Mouse (Mus musculus): ENCODE results near the gene Gli3.

Gli3 gene

GRCm38 (mm10) chr13:15662375-15662774 lies 199.3 kb downstream of the Gli3 start:
- DNase-seq (ENCODE audit: low spot score) = peak; percentile 70

DNA sequence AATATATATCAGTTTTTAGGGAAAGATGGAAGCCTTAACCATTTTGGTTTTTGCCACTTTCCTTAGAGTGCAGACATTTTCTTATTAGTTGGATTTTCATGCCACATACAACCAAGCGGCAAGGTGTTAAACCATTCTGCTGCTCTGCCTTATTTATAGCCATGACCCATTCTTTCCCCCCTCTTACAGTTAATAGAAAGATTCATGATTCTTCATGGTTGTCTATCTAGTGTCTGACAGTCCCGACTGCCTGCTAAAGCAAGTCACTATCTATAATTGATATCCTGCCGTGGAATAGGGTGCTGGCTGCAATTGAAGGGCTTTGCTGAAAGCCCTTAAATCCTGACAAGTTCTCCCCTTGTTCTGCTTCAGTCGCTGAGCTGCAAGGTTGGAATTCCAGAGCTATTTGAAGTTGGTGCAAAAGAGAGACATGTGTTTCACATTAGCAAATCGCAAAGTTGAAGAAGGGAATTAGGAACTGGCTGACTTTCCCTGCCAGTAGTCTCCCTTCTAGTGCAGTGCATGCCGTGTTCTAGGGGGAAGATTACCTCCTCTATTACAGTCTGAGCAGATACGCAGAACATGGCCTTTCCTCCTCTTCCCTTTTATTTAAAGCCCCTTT lies 201.7 kb downstream of the Gli3 start:
- DNase-seq (ENCODE audit: low spot score) = peak; percentile 74

GRCm38 (mm10) chr13:15665514-15665913 lies 202.5 kb downstream of the Gli3 start:
- no peak for DNase-seq (ENCODE audit: low spot score)

- no peak for DNase-seq (ENCODE audit: low spot score)
Measured at GRCm38 (mm10) chr13:15670144-15670961, 207.3 kb downstream of the Gli3 start.

- DNase-seq (ENCODE audit: low spot score) = no peak
Measured at GRCm38 (mm10) chr13:15670962-15671313, 207.9 kb downstream of the Gli3 start.

GRCm38 (mm10) chr13:15675480-15675879 lies 212.4 kb downstream of the Gli3 start:
- no peak for DNase-seq (ENCODE audit: low spot score)

- DNase-seq (ENCODE audit: low spot score) = no peak
Measured at GRCm38 (mm10) chr13:15677106-15677760, 214.2 kb downstream of the Gli3 start.

GRCm38 (mm10) chr13:15681530-15681929 lies 218.5 kb downstream of the Gli3 start:
- no peak for DNase-seq (ENCODE audit: low spot score)

DNA sequence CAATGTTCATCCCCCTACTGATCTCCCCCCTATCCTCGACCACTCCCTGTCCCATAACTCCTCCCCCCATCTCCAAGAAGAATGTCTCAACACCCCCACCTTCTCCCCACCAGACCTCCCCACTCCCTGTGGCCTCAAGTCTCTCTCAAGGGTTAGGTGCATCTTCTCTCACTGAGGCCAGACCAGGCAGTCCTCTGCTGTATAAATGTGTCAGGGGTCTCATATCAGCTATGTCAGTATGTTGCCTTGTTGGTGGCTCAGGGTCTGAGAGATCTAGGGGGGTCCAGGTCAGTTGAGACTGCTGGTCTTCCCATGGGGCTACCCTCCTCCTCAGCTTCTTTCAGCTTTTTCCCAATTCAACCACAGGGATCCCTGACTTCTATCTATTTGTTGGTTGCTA lies 220.0 kb downstream of the Gli3 start:
- DNase-seq (ENCODE audit: low spot score) = no peak

- DNase-seq (ENCODE audit: low spot score) = peak; percentile 3
Measured at GRCm38 (mm10) chr13:15688074-15688825, 225.2 kb downstream of the Gli3 start.

- DNase-seq (ENCODE audit: low spot score) = peak; percentile 2
Measured at GRCm38 (mm10) chr13:15688826-15689501, 225.9 kb downstream of the Gli3 start.

GRCm38 (mm10) chr13:15691751-15692464 lies 228.9 kb downstream of the Gli3 start:
- DNase-seq (ENCODE audit: low spot score) = peak; percentile 1

DNA sequence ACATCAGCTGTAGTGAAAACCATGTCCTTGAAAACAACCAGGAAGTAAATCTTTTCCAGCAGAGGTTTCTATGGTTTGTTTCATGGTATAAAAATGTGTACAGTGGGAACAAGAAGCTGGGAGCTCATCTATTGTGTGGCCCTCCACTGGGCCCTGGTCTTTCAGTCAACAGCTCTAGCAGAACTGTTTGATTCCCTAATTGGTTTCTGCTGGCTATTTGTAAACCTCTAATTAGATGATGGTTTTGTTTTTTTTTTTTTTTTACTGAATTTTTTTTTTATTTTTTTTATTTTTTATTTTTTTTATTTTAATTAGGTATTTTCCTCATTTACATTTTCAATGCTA lies 229.4 kb downstream of the Gli3 start:
- DNase-seq (ENCODE audit: low spot score) = peak; percentile 1

GRCm38 (mm10) chr13:15698284-15698683 lies 235.2 kb downstream of the Gli3 start:
- no peak for DNase-seq (ENCODE audit: low spot score)

DNA sequence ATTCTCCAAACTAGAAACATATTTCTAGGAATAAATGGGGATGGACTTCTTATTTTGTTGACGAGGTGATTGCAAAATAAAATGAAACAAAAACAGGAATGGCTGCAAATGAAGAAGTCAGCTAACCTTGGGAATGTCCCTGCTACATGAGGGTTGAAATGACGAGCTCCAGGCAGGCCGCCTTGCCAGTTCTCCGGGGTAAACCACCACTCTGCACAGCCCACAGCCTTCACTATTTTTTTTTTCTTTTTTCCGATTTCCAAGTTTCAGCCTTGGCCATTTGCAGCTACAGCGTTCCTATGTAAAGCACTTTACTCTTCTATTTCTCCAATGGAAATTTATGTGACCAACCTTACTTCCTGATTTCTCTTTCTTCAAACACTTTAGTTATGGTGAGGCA lies 236.1 kb downstream of the Gli3 start:
- DNase-seq (ENCODE audit: low spot score) = no peak

GRCm38 (mm10) chr13:15704669-15705068 lies 241.6 kb downstream of the Gli3 start:
- no peak for DNase-seq (ENCODE audit: low spot score)

DNA sequence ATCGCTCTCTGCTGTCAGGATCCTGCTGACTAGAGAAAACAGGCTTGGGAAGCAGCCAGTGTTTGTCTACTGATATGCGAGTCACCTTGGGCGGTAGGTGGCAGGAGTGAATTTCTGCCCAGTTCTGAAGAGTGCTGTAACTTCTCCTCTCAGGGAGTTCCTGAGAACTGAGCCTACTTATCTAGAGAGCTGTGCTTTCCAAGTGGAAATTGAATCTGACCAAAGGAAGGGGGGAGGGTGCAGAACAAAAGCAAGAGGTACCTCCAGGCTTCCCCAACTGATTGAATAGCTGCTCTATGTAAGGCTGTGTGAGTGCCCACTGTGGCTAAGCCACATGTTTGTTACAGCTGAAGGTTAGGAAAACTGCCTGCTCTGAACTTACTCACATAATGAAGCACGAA lies 244.4 kb downstream of the Gli3 start:
- peak; percentile 49 for DNase-seq (ENCODE audit: low spot score)

- no peak for DNase-seq (ENCODE audit: low spot score)
Measured at GRCm38 (mm10) chr13:15713486-15713885, 250.5 kb downstream of the Gli3 start.

DNA sequence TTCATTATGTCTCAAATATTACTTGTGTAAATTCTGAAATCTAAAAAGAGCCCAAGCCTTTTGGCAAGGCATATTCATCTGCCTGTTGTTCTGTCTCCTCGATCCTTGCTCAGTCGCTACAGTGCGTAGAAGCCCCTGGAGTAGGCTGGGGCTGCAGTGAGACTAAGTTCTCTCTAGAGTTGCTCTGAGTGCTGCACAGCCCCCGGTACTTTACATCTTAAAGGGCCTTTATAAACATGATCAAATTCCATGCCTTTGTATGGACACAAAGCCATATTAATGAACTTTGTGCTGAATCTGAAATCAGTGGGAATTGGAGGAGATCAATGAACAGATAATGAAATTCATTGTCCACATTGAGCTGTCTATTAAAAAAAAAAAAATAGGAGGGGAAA lies 251.3 kb downstream of the Gli3 start:
- peak; percentile 53 for DNase-seq (ENCODE audit: low spot score)

GRCm38 (mm10) chr13:15714726-15715437 lies 251.8 kb downstream of the Gli3 start:
- peak; percentile 72 for DNase-seq (ENCODE audit: low spot score)

DNA sequence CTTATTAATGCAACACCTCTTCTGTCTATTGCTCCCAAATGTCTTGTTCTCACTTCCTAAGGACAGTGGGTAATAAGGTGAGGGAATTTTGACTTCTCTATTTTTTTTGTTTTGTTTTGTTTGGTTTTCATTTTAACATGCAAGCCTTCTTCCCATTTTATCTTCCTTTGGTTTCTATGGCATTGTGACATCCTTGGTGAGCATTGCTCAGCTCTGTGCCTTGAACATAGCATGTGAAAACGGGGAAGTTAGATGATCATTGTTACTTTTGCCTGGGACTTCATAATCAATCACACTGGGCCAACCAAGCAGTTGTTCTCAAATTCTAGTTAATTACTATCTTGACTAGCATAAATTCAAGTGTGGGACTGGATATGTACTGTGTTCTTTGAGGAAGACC lies 258.4 kb downstream of the Gli3 start:
- no peak for DNase-seq (ENCODE audit: low spot score)
